Mouse (Mus musculus) CH12.LX (cell line): Measurements from ENCODE around the gene Frmd4a. TPM values are rescaled to one million over a fixed set of nuclear protein-coding genes. Genes with fewer than 3 reads are reported as not detected.

Experiments
- DNase-seq: peaks from one replicate; pipeline ENCODE4 v3.0.0-alpha.2; 2013; ENCODE audit errors: extremely low read depth
- H3K27ac ChIP-seq: 2 replicates; pipeline ENCODE4 v1.5.1; 2012; ENCODE audit warnings: low read depth, mild to moderate bottlenecking, control low read depth, moderate library complexity; ENCODE audit not compliant: insufficient read depth
- H3K27me3 ChIP-seq: replicated peaks from 2 replicates; pipeline ENCODE3; 2012; ENCODE audit warnings: inconsistent platforms
- H3K36me3 ChIP-seq, 2 experiments: replicated peaks in 1 of 2; 2 replicates each; pipeline versions ENCODE3 to v1.6.1; 2012; ENCODE audit warnings: inconsistent platforms in 1 of 2, low read length in 1 of 2, mild to moderate bottlenecking in 1 of 2, mixed read lengths in 1 of 2, moderate library complexity in 1 of 2; ENCODE audit not compliant: control insufficient read depth in 1 of 2, insufficient read depth in 1 of 2
- H3K4me1 ChIP-seq, 2 experiments: 2 replicates each; pipeline ENCODE4 v1.6.1; 2012; ENCODE audit warnings: inconsistent platforms in 1 of 2, moderate library complexity in 1 of 2; ENCODE audit not compliant: insufficient read depth in 2 of 2, control insufficient read depth in 1 of 2
- H3K4me2 ChIP-seq: 2 replicates; pipeline ENCODE4 v1.6.1; 2012; ENCODE audit warnings: low read depth, mild to moderate bottlenecking, control low read depth; ENCODE audit not compliant: poor library complexity, insufficient read depth, severe bottlenecking
- H3K4me3 ChIP-seq, 3 experiments: fragments of 150-350 bp in 1 of 3; sonication (generic) in 1 of 3; replicated peaks in 1 of 3; 2 replicates each; pipeline versions ENCODE3 to v1.5.1; 2011 to 2012; ENCODE audit warnings: low read depth in 2 of 3, low read length in 2 of 3, mild to moderate bottlenecking in 2 of 3, moderate library complexity in 2 of 3, control low read depth in 1 of 3, improper control_type of control experiment in 1 of 3, inconsistent platforms in 1 of 3, mixed read lengths in 1 of 3; ENCODE audit not compliant: poor library complexity in 1 of 3
- H3K79me2 ChIP-seq: replicated peaks from 2 replicates; pipeline ENCODE4 v1.6.1; 2012; ENCODE audit warnings: mild to moderate bottlenecking, moderate library complexity; ENCODE audit not compliant: control insufficient read depth, poor library complexity, insufficient read depth, severe bottlenecking; ENCODE audit errors: extremely low read depth
- H3K9ac ChIP-seq: 2 replicates; pipeline ENCODE4 v1.6.1; 2012; ENCODE audit warnings: low read depth, mild to moderate bottlenecking, control low read depth, moderate library complexity; ENCODE audit not compliant: insufficient read depth
- H3K9me3 ChIP-seq: replicated peaks from 2 replicates; pipeline ENCODE3; 2012; ENCODE audit warnings: low read length, inconsistent platforms, mixed read lengths
- CHD1 ChIP-seq: IDR thresholded peaks from 2 replicates; pipeline ENCODE4 v1.6.1; 2012; ENCODE audit warnings: low read depth, low read length, improper control_type of control experiment, inconsistent platforms
- CTCF ChIP-seq, 2 experiments: IDR thresholded peaks in 1 of 2; conservative IDR thresholded peaks in 1 of 2; 2 replicates each; pipeline ENCODE4 v1.5.1; 2011 to 2012; ENCODE audit warnings: low read depth in 2 of 2, low read length in 2 of 2, improper control_type of control experiment in 1 of 2, inconsistent platforms in 1 of 2, mild to moderate bottlenecking in 1 of 2, moderate library complexity in 1 of 2
- E2F4 ChIP-seq: IDR thresholded peaks from 2 replicates; pipeline ENCODE4 v1.6.1; 2011; ENCODE audit warnings: low read depth, low read length, improper control_type of control experiment; ENCODE audit not compliant: insufficient replicate concordance
- ELF1 ChIP-seq: IDR thresholded peaks from 2 replicates; pipeline ENCODE4 v1.6.1; 2014; ENCODE audit warnings: low read depth, mild to moderate bottlenecking, inconsistent platforms, low read length, improper control_type of control experiment
- KAT2A ChIP-seq: IDR thresholded peaks from 2 replicates; pipeline ENCODE4 v1.6.1; 2012; ENCODE audit warnings: low read length, improper control_type of control experiment, inconsistent platforms; ENCODE audit not compliant: insufficient replicate concordance
- MAFK ChIP-seq: IDR thresholded peaks from 2 replicates; pipeline ENCODE4 v1.6.1; 2011; ENCODE audit warnings: low read length, improper control_type of control experiment; ENCODE audit not compliant: insufficient replicate concordance
- MYC ChIP-seq: IDR thresholded peaks from 2 replicates; pipeline ENCODE4 v1.6.1; 2011; ENCODE audit warnings: low read depth, mild to moderate bottlenecking, improper control_type of control experiment, low read length
- TCF12 ChIP-seq: IDR thresholded peaks from 2 replicates; pipeline ENCODE4 v1.6.1; 2014; ENCODE audit warnings: low read depth, mild to moderate bottlenecking, inconsistent platforms, low read length, improper control_type of control experiment
- USF1 ChIP-seq: IDR thresholded peaks from 2 replicates; pipeline ENCODE4 v1.6.1; 2014; ENCODE audit warnings: low read depth, mild to moderate bottlenecking, inconsistent platforms, low read length, improper control_type of control experiment
- ZMIZ1 ChIP-seq: IDR thresholded peaks from 2 replicates; pipeline ENCODE4 v1.6.1; 2012; ENCODE audit warnings: low read depth, mild to moderate bottlenecking, inconsistent platforms, low read length, improper control_type of control experiment
- dilution Hi-C: fragments of 300-500 bp; cut with MboI; formaldehyde crosslinking; loops from 2 replicates; pipeline ENCODE4 v1.14.3; 2020; ENCODE audit warnings: low sequenced_read_pairs; ENCODE audit not compliant: extremely low pct_unique_long_range_greater_than_20kb, extremely low pct_ligation_motif_present
- in situ Hi-C: fragments of 300-500 bp; cut with MboI; formaldehyde crosslinking; loops from 3 replicates; pipeline ENCODE4 v1.14.3; 2019; ENCODE audit warnings: low sequenced_read_pairs, low pct_ligation_motif_present, low pct_unique_long_range_greater_than_20kb, mixed read lengths
- polyA plus RNA-seq: library from polyadenylated mRNA; unstranded; fragments of >175 nt; gene quantifications from 2 replicates; pipeline ENCODE4 v1.2.1, GENCODE M21; 2012; ENCODE audit warnings: low read depth; ENCODE audit not compliant: insufficient read length
- total RNA-seq, 2 experiments: library from RNA; depleted of rRNA; stranded (reverse); fragments of 300-350 nt in 1 of 2; fragments of >200 nt in 1 of 2; gene quantifications; 2 replicates each; pipeline ENCODE4 v1.2.3; 2012 to 2014

Frmd4a gene
- total and polyA plus RNA-seq, 3 experiments: 0.13 to 2.0 (median 0.32) TPM

- dilution Hi-C loops (no loop called here), in situ Hi-C loops (no loop called here)
- Histone ChIP-seq H3K9me3 (no peaks in the 10 kb centered on the region), H3K27ac (no peak overlapping the region), H3K4me3 (no peak overlapping the region), H3K27me3 (no peaks in the 10 kb centered on the region), H3K4me2 (no peak overlapping the region), H3K9ac (no peak overlapping the region), H3K4me1 (no peaks in the 10 kb centered on the region), H3K79me2 (no peaks in the 10 kb centered on the region), H3K36me3 (no peaks in the 10 kb centered on the region)
- DNase-seq: no peak
- TF ChIP-seq USF1 (no peak), KAT2A (no peak), E2F4 (no peak), TCF12 (no peak), MYC (no peak), CTCF (conservative IDR thresholded peaks at IDR 0.05 in 1 of 2, IDR thresholded peaks at IDR 0.05 in 1 of 2; ENCODE audit: low read depth in 2 of 2, low read length in 2 of 2) (no peak), ZMIZ1 (no peak), ELF1 (no peak)
These were observed 428.3 kb downstream of the Frmd4a start for GRCm38 (mm10) chr2:4445629-4446400.

- no peaks in the 10 kb centered on the region for H3K79me2 ChIP-seq
- dilution Hi-C loops: no loop called here
- H3K9me3 ChIP-seq: no peaks in the 10 kb centered on the region
- TF ChIP-seq MAFK: peak; percentile 95
- no peak for TF ChIP-seq MYC
- TF ChIP-seq, all 38 proteins: peak for 1
- Histone ChIP-seq H3K4me3 (no peak overlapping the region), H3K36me3 (no peaks in the 10 kb centered on the region), H3K4me1 (peaks cover 6 to 15% of the 10 kb centered on the region in 2 experiments), H3K27me3 (no peaks in the 10 kb centered on the region), H3K4me2 (no peak overlapping the region; the same call in 1 of the 2 replicates), H3K9ac (no peak overlapping the region), H3K27ac (no peak overlapping the region)
- no peak for DNase-seq
- in situ Hi-C loops: no loop called here
These were observed 432.5 kb downstream of the Frmd4a start for GRCm38 (mm10) chr2:4449860-4450480.

GRCm38 (mm10) chr2:4452590-4453400, 435.3 kb downstream of the Frmd4a start:
- Histone ChIP-seq H3K36me3 (no peaks in the 10 kb centered on the region), H3K4me2 (no peak overlapping the region), H3K27ac (no peak overlapping the region), H3K4me3 (no peak overlapping the region), H3K4me1 (peaks cover 7 to 15% of the 10 kb centered on the region in 2 experiments), H3K9me3 (no peaks in the 10 kb centered on the region), H3K27me3 (no peaks in the 10 kb centered on the region), H3K9ac (no peak overlapping the region), H3K79me2 (no peaks in the 10 kb centered on the region)
- DNase-seq: no peak
- in situ Hi-C loops (no loop called here), dilution Hi-C loops (no loop called here)
- TF ChIP-seq CHD1: no peak
